Mouse (Mus musculus): ENCODE data around the gene Il4ra.
A peak's percentile ranks its signal among the peaks of the same experiment; 100 is the strongest.

The Il4ra gene

DNA sequence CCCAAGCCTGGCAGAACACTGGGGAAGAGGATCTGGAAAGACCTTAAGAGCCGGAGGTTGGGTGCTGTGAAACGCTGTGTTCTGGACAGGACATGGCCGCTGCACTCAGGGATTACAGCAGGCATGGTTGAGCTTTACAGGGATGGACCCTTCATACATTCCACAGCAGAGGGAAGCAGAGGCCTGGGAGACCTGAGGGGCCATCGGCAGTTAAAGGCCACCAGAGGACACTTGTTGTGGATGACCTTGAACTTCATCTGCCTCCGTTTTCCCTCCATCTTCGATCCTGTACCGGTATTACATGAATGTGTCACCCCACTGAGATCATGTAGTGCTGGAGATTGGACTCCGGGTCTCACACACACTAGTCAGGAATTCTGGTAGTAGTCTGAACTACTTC, 2.0 kb upstream of the Il4ra start:
- DNase-seq (ENCODE audit: low spot score in 2 of 2) = no peak

DNA sequence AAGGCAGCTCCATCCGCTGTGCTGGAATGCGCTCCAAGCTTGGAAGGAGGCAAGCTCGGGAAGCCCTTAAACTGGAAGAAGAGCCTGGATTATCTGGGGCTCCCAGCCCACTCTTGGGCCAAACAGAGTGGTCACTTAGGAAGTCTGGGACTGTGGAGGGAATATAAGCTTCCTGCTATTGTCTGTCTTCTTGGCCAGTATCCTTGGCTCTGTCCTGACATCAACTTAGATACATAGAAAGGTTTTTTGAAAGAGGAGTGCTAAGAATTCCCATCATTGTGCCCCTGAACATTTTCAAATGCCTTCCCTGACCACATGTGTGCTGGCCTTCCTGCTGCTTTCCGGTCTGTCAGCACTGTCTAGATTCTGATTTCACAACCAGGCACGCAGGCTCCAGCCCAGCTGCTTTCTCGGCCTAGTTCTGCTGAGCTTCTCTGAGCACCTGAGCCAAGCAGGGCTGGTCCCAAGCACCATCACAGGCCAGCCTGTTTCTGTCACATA, 989 bp upstream of the Il4ra start:
- no peak for DNase-seq (ENCODE audit: low spot score in 2 of 2)

DNA sequence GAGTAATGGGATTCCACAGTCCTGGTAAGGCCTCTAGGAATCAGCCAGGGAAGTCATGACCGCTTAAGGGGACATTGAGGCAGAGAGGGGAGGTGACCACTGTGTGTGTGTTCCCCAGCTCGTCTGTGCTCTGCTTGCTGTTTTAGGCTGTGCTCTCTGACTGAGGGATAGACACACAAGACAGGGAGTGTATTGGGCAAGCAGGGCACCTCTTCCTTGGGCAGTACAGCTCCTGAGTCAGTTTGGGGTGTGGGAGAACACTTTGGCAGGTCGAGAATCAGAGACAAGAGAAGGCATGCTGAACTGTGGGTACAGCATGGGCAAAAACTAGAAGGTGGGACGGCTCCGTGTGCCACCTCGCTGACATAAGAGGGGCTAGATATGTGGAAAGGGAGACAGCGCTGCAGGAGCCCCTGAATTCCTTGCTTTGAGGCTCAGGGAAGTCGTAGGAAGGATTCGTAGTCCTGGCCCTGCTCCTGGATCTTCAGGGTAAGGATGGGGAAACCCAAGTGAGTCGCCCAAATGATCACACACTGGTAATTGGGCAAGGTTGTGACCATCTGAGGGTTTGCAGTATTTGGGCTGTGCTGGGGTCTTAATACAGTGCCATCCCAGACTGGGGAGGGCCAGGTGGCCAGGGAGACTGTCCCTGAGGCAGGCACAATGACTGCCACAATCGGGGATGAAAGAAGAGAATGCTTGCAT, 1.1 kb downstream of the Il4ra start:
- DNase-seq (ENCODE audit: low spot score in 2 of 2) = no peak

DNA sequence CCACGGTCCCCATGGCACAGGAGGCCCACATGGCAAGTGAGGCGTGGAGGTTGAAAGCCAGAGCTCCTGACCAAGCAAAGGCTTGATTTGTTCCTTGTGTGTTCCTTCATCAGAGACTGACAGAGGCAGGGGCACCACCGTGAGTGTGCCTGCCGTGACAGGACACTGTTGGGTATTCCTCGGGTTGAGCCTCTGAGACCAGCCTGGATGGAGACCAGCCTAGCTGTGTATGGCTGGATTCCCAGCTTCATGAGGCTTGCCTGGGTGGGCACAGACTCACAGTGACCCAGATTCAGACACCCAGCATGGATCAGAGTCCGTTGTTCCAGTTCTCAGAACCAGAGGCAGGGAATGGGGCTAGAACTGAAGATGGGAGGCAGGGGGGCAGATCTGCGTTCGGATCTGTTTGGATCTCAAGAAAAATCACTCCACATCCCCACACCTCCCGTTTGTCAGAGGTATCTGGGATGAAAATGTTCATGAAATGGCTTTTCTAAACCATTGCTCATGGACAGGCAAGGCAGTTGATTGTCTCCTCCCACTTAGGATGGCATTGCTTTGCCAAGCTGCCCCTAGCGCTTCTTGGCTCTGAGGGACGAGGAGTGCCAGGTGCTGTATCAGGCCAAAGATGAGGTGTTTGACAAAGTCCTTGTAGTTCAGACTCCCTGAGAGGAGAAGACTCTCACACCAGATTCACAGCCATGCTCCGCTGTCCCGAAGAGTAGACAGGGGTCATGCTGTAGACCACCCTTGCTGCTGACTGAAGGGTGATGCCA, 1.9 kb downstream of the Il4ra start:
- no peak for DNase-seq (ENCODE audit: low spot score in 2 of 2)

DNA sequence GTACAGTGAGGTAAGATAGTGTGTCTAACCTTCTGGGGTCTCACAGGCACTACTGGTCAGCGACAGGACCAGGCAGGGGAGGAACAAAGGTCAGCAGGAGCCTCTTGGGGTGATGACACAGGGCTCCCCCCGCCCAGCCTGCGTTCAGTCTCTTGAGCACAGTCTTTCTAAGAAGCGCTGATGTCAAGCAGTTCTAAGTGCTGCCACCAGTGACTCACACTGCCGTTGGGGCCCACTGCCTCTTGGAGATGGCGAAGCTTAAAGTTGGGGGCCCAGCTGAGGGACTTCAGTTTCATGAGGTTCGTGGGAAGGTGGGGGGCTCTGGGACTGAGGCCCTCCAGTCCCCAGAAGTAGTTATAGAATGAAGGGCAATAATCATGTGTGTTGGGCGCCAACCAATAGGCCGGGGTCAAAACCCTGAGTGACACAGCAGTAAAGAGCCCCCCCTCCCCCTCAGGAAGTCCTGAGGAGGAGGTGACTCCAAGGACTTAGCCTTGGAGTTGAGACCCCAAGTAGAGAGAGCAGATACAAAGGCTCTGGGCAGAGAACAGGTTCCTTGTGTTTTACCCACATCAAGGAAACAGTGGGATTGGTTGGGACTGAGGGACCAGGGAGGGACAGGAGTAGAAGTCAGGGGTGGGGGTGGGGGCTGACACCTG, 2.7 kb downstream of the Il4ra start:
- no peak for DNase-seq (ENCODE audit: low spot score in 2 of 2)

DNA sequence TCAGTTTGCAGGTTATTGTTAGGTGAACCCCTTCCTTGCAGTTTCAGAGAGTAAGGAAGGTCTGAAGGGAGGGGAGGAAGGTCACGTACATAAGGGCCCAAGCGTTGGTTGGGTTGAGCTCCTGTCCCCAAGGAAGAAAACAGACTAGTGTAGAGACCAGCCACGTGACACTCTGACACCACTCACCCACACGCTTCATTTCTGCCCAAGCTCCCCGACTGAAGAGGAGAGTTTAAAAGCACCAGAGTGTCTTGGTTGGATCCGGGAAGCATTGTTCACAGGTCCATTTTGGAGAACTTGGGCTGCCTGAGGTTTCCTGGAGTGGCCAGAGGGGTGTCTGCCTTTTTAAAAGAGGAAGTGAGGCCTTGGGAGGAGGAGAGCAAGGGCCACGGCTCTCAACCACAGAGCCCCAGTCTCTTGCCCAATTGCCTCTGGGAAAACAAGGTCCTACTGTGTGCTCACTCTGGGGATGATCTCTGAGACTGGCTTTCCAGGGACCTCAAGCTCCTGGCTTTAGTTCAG, 3.5 kb downstream of the Il4ra start:
- no peak for DNase-seq (ENCODE audit: low spot score in 2 of 2)

DNA sequence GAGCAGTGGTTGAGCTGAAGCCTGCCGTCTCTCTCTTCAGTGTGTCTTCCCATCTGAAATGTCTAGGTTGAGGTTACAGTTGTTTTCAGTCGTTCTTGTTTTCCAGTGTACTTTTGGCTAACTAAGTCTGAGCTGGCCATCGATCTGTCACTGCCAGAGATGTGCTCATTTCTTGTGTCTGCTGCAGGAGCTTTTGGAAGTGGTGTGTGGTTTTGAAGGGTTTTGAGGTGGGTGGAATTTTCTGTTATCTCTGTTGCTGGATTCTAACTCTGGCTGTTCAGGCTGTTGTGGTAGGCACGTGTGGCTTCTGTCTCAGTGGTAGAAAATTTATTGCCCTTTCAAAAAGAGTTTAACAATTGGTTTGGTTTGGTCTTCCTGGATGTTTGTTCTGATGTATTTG, 4.2 kb downstream of the Il4ra start:
- no peak for DNase-seq (ENCODE audit: low spot score in 2 of 2)

DNA sequence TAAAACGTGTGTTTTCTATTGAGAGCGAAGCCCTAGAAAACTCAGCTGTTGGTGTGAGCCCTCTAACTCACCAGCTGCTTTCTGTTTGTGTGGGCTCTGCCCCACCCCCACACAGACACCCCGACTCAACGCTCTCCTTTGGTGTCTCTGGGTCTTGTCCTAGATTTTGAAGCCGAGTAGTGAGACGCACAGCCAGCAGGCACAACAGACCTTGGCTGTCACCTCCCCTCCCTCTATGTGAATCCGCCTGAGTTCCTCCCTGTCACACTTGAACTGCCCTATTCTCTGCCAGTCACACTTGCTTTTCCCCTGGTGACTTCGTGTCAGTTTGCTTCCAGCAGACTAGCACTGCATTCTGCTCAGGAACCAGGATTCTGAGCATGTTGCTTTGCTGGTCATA, 4.9 kb downstream of the Il4ra start:
- DNase-seq (ENCODE audit: low spot score in 2 of 2) = no peak

DNA sequence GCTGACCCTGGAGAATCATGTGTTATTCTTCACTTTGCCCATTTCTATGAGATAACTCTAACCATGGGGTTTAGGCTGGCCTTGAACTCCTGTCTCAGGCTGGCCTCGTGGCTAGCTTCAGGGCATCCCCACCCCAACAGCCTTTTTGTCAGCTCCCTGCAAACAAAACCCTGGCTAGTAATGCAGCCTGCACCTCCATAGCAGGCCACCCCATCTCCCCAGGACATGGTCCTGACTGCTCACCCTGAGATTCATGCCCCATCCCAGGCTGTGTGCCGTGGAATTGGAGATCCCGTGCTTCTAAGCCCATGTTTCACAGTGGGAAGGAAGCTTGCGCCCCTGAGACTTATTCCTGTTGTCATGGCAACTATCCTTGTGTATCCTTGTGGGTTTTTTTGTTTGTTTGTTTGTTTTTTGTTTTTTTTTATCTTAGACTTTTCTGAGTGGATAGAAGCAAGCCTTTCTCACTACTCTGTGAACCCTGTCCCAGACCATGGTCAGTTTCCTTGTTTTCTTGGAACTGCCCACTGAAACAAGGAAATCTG, 6.6 kb downstream of the Il4ra start:
- DNase-seq (ENCODE audit: low spot score in 2 of 2) = no peak

DNA sequence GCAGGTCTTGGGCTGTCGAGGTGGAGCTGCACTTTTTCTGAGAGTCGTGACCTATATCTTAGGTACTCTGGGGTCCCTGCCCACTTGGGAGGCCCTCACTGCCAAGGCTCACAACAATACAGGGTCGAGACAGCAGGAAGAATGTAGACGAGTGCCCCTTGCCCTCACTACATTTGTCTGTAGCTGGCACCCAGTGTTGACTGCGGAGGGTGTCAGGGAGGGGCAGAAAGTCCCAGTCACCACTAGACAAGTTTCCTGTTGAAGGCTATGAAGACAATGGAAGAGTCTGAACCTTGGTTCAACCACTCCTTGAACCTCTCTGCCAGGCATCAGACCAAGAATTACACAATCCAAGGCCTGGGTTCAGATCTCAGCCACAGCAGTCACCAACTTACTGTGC, 7.1 kb downstream of the Il4ra start:
- no peak for DNase-seq (ENCODE audit: low spot score in 2 of 2)

DNA sequence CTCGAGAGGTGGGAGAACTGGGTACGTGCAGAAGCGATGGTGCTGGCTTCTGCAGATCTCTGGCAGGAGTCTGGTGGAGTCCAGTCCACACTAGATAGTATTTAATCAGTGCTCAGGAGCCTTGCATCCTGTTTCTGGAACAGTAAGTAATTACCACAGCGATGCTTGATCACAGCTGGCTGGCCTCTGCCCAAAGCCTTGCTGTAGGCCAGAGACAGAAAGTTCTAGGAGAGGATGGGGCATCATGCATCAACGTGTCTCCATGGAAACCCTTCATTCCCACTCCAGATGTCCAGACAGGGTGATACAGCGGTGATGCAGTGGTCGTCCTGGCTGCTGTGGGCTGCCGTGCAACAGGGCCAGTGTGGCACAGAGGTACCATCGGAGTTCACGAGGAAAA, 7.6 kb downstream of the Il4ra start:
- DNase-seq (ENCODE audit: low spot score in 2 of 2) = no peak

DNA sequence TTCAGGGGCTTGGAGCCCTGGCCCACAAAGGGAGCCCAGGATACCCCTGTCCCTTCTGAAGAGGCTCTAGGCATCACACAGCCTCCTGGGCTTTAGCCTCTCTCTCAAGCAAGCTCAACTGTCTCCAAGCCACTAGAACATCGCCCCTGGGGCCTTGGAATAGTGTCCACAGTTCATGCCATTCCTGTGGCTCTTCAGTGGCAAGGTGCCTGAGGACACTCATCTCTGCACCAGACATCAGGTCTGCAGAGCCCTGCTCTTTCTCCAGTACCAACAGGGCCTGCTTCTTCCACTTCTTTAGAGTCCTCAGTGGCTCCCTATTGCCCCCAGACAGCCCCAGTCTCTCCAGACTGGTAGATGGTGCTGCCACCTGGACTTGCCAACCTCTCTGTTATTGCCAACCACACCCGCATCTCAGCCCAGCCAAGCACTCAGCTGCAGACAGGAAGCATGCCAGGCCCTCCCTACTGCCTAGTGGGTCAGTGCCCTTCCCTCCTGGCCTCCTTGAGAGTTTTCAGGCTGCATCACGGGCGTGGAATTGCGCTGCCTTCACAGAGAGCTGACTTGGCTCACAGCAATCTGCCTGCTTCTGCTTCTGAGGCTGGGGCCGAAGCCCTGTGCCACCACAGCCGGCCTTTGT, 8.3 kb downstream of the Il4ra start:
- DNase-seq (ENCODE audit: low spot score in 2 of 2) = peak in 1 of 2 experiments; percentile 54

DNA sequence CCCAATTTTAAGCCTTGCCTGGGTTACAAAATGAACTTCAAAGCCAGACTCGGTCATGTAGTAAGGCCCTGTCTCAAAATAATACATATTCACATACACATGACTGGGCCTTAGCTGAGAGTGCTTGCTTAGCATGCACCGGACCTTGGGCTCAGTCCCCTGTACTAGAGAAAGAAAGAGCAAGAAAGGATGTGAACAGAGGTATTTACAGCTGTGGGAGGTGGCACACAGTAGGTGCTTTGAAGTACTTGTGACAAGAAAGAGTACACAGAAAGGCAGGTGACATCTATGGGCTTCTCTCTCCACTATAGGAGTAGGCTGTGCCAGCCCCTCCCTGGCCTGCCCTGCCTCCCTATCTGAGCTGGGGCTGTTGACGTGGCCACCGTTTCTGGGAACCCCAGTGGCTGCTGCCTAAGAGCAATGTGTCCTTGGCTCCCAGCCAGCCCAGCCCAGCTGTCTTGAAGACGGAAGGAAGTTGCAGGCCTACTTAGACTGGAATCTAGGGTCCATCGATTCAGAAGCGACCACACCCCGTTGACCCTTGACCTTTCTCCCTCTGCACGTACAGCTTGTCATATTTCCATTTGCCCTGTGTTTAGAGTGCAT, 9.3 kb downstream of the Il4ra start:
- DNase-seq (ENCODE audit: low spot score in 2 of 2) = peak; percentile 37 to 73

DNA sequence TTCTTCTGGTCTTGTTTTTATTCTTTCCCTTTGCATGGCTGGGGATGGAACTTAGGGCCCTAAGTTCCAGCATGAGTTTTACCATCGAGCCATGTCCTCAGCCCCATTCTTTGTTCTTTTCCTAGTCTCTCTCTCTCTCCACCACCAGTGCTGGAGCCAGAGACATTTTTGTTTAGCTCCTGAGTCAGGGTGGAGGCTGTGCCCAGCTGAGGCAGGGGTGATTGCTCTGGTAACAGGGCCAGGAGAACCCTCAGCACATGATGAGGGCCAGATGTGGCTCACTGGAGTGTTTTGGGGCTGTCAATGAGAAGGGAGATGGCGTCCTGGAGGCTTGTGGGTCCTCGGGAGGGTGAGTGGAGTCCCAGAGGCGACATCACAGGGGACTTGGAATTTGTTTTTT, 10.5 kb downstream of the Il4ra start:
- no peak for DNase-seq (ENCODE audit: low spot score in 2 of 2)

DNA sequence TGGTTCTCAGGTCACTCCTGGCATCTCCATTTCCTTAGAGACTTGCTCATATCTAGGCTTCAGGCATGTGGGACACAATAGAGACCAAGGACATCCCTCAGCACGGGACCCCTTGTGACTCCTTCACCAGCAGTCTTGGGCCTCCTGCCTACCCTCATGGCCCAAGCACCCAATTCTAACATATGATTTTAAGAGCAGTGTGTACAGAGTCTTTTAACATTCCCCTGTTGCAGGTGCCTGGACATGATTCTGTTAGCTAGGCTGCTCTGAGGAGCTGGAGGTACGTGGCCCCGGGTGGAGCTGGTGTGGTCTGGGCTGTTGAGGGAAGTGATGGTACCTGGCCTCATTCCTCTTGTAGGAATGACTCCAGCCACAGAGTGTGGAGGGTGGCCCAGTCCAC, 11.2 kb downstream of the Il4ra start:
- DNase-seq (ENCODE audit: low spot score in 2 of 2) = no peak

DNA sequence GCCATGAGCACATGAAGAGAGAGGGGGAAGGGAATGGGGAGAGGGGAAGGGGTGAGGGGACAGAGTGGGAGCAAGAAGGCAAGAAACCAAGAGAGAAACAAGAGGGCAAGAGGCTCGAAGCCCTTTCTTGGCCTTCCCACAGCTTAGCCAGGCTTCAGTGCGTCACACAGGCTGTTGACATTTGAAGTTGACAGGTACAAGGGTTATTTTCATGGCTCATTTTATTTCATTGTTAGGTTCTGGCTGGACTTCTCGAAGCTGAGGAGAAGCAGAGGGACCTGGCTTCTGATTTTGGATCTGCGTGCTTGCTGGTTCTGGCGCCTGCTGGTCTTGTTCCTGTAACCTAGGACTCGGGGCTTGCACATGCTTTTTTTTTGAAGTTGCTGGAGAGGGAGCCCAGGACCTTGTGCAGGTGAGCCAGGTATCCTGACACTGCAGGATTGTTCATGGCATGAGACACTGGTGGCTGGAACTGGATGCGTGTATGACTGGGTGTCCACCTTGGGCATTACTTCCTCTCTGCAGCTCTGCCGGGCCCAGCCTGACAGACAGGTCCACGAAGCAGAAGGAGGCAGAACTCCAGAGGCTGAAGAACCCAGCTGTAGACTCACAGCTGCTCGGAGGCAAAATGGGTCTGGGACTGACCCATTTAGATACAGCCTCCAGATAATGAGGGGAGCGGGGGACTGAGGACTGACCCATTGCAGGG, 12.6 kb downstream of the Il4ra start:
- DNase-seq (ENCODE audit: low spot score in 2 of 2) = no peak

DNA sequence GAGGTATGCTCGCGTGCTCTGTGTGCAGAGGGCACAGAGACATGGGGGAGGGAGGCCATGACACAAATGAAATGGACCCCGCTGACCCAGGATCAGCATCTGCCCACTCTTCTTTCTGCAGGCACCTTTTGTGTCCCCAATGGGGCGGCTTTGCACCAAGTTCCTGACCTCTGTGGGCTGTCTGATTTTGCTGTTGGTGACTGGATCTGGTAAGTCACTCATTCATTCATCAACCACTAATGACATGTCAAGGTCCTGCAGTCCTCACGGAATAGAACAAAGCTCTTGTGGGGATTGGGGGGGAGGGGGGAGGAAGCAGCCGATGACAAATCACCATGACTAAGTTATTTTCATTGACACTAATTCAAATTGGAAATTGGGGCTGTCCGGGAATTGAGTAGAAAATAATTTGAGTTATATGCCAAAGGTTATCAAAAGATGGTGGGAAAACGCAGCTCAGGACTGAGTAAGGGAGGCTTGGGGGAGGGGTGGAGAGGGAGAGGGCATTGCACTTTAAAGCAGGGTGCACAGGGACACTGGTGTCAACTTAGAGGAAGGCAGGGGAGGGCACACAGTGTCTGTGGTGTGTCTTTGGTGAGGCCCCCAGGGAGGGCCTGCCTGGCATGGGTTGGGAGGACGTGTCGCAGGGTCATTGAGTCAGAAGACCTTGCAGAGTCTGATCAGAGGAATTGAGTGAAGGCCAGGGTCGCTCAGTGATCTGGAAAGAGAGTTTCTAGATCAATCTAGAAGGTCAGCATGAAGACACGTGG, 13.8 kb downstream of the Il4ra start:
- DNase-seq (ENCODE audit: low spot score in 2 of 2) = no peak

DNA sequence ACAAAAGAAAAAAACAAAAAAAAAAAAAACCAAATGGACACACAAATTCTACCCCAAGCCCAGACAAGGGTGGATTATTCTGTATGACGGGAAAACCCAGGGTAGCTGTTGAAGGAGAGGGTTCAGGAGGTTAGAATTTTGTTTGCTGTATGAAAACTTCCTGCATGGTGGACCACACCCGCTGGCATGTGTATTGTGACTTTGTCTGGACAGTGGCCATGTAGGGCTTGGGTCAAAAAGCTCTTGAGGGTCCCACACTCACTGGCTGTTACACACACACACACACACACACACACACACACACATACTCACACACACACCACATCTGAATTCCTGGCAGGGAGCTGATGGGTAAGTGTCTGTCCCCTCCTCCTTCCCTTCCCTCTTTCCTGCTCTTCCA, 14.5 kb downstream of the Il4ra start:
- DNase-seq (ENCODE audit: low spot score in 2 of 2) = no peak

DNA sequence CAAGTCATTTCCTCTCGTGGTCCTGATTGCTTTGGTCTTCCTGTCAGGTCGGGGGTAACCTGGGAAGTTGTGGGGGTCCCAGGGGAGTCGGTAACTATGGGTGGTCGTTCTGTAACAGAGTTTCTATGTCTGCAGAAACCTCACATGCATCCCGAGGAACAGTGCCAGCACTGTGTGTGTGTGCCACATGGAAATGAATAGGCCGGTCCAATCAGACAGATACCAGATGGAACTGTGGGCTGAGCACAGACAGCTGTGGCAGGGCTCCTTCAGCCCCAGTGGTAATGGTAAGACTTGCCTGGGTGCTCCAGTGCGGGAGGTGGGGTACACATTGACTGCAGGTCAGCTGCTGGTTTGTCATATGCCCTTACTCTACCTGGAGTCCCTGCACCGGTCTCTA, 17.0 kb downstream of the Il4ra start:
- no peak for DNase-seq (ENCODE audit: low spot score in 2 of 2)

DNA sequence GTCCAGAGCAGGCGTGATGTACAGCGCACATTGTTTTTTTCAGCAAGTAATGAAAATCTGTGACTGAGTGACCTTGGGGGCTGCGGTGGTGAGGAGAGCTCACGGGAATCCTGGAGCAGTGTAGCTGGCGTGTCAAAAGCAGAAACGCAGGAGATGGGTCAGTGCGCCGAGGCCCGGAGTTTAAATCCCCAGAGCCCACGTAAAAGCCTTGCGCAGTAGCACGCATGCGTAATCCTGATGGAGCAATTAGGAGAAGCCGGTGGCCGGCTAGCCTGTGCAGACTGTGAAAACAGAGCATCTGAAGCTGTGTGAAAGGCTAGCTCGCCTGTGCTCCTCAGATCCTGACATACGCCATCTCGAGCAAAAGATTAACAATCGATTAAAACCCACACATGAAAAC, 20.0 kb downstream of the Il4ra start:
- no peak for DNase-seq (ENCODE audit: low spot score in 2 of 2)

Data from urinary bladder, adult 18-20 months (tissue).